Mouse (Mus musculus) neural tube, embryonic 10.5 days (tissue): ENCODE measurements at regions not wholly inside any gene's neighbourhood (a gene's known extent, or its start where the extent isn't known, plus 50 kb on each side); places are given as distances from the start of the nearest gene placed in this dataset.
A peak's percentile ranks its signal among the peaks of the same experiment; 100 is the strongest.

Experiments used
- DNase-seq: peaks from one replicate; pipeline ENCODE4 v3.0.0-alpha.2; 2017; ENCODE audit warnings: low spot score; ENCODE audit errors: extremely low spot score

DNA sequence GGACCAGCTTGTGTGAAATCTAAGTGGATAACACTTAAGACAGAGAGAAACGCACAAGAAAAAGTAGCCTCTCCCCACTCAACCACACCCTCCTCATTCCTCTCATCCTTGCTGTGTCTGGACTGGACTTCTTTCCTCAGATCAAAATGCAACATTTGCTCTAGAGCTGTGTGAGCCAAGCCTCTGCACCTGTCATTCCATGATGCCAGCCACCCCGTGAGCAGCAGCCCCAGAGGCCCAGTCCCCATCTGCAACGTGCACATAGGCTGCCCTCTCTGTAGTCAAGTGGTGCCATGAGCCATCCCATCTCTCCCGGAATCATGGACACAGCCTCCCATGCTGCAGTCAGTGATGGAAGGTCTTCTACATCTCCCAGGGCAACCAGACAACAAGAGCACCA is 55.1 kb upstream of the Gpc1 start:
- no peak for DNase-seq

DNA sequence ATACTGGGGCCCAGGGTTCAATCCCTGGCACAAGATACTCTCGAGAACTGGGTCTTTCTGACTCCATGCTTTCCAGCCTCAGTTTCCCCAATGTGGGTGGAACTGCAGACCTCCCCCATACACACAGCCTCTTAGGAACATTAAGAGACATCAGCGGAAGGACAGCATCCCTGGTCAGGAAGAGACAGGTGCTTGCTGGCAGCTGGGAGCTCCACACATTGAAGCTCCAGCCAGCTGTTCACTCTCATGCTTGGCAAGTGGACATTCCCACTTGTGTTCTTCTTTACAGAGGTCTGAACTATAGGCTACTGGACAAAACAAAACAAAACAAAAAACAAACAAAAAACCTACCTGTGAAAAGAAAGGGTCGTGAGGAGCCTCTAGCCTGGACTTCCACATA is 55.5 kb upstream of the Gpc1 start:
- DNase-seq = no peak

DNA sequence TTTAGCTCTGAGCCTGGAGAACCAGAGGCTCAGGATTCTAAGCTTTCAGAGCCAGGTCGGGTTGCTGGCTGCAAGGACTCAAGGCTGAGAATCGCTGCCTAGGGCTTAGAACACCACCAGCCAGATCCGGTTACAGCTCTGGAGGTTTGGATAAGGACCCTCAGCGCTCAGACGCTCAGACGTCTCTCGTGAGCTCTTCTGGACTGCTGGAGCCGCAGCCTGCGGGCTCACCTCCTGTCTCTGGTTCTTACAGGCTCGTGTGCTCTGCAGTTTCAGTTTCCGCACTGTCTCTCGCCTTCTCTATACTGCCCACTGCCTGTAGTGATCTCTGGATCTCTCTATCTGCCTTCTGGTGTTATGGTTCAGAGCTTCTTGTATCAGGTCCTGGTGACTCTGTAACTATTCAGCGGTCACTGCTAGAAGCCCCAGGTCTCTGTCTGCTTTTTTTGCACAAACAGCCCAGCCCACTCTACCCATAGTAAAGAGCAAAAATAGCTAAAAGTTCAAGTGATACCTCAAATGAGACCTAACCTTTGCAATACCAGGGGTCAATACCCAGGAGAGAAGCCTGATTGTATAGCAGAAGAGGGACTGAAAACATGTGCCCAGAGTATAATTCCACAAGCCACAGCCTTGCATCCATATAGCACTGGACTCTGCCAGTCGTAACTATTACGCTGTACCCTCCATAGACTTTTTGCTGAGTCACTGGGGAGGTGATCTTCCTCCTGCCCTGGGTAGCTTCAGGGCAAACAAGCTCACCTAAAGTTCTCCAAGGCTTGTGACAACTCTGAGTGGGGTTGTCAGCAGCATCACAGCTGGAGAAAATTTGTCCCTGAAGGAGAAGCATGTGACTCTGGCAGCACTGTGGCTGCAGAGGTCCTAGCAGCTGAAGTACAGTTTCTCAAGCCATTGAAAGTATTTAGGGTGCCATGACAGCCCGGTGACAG is 56.4 kb upstream of the Gpc1 start:
- peak; percentile 25 for DNase-seq

DNA sequence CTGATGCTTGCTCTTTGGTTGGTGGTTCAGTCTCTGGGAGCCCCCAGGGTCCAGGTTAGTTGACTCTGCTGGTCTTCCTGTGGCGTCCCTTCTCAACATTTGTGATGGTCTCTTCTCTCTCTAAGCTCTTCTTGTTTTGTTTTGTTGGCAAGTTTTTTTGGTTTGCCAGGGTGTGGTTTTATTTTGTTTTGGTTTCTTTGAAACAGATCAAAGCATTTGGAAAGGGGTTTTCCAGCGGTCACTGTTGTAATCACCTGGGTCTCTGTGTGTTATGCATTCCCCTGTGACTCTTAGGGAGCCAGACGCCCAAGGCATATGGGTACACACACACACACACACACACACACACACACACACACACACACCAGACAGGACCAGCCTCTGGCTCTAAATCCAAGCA is 57.4 kb upstream of the Gpc1 start:
- no peak for DNase-seq

DNA sequence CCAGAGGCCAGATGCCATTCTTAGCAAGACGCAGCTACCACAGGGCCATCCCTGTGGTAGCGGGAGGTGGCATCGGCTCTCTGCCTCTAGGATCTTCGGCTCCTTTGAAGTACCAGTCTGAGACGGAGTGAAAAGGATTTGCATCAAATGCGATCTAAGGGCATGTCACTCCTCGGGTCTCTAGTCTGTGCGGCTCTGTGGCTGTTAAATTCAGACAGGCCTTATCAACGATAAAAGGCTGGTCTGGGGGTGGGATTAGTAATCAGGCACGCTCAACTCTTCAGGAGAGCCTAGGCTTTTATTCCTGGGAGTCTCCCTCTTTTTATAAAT is 58.7 kb upstream of the Gpc1 start:
- no peak for DNase-seq

DNA sequence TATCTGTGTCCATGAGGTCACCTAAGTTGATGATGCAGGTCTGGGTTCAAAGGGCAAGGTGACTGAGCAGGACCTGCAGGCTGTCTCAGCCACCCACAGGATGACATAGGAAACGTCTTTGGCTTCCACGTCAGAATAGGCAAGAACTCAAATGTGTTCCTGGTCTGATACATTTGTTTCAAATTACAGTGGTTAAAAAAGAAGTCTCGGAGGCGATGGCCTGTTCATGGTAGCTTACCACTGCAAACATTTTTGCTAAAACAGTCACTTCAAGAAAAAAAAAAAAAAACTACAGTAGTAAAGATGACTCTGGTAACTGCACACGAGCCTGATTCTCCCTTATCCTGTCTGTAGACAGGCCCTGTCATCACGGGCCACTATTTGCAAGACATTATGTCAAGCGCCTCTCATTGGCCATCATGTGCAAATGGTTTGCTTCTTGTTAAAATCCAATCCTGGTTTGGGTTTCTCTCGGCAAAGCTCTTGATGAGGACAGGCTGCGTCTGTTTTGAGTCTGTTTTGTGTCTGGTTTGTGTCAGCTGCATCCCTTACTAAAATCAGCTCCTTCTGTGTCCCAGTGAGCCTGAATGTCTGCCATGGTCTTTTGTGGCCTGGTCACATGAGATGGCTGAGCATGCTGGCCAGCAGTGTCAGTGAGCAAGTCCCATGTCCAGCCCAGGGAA is 59.2 kb upstream of the Gpc1 start:
- DNase-seq = no peak

DNA sequence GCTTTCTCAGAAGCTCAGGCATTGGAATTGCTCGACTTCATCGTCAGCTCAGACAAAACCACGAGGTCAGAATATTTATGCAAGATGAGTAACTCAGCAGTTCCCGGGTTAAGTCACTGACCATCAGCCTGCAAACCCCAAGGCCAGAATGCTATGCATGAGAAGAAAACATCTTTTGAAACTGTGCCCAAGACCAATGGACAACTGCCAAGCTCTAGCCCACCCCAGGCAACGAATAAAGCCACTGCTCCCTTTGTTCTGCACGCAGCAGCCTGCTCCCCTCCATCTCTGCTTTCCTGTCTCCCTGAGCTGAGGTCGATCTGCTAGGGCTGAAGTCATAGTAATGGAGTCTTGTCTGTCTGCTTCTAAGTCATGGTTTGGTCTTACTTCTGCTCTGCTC is 61.7 kb upstream of the Gpc1 start:
- no peak for DNase-seq

DNA sequence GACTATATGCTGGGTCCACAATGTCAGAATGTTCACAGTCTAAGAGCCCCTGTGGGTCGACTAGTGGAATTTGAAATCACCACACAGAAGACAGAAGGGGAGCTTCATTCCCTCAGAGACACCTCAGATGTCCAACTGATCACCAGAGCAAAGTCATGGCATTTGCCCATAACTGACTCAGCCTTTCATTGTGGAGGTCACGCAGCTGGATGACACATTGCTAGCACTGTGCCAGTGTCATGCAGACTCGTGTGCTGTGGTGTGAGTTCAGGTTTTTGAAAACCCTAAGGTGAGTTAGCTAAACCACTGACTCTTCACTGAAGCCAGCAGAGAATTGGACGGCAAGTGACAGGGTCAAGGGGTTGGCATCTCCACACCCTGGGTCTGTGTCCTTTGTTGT is 62.3 kb upstream of the Gpc1 start:
- no peak for DNase-seq

DNA sequence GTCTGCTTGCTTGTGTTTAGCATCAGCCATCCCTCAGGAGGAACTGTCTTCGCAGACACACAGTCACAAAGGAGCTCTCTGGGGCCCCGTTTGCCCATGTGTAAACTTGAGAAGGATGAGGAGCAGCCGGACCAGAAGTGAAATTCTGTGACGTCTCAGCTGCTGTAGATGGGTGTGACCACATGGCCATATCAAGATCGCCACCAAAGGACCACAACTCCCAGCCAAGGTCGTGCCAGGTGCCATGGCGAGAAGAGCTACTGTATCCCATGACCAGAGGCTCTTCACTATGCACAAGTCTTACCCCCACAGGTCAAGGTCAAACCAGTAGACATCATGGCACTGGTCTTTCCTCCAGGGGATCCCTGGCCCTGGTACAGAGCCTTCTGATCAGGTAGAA is 64.9 kb upstream of the Gpc1 start:
- DNase-seq = no peak

DNA sequence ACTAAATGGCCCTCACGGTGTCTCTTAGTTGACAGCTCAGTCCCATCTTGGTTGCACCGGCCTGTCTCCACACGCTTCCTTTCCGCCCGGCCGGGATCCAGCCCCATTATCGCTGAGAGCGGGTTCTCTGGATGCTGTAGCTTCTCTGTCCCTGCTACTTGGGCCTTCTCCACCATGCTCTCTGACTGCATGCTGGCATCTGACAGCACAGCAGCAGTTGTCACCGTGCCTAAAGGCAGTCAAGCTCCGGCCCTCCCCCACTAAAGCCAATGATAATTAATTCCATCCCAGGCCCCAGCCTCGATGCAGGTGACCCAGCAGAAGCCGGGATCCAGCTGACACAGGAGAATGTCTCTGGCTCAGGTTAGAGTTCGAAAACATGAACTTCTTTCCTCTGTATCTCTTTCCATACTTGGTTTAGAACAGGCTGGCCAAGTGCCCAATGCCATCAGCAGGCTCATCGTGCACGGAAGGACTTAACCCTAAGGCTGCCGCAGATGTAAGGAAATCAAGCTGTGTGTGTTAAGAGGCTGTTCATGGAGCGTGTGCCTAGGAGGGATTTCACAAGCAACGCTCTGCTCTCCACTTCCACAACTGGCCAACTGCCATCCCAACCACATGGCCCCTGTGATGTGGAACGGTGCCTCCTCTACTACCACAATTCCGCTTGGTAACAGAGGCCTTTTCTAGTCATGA is 76.5 kb upstream of the Gpc1 start:
- no peak for DNase-seq

DNA sequence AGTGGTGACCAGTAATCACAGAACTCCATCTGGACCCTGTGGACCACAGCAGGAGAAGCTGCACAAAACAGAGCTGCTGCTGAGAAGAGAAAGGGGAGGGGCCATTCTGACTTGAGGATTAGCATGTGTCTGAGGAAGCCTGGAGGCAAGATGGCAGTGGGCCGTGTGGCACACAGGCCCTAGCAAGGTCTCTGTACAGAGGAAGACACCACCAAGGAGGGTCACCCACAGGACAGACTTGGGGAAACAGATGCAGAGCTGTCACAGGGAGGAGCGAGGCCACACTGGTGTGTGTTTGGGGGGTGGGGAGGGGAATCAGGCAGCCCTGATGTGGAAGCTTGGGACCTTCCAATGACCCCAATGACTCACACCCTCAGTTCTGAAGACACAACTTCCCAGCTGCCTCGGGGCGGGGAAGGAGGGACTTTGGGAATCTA is 79.7 kb upstream of the Gpc1 start:
- DNase-seq = no peak

DNA sequence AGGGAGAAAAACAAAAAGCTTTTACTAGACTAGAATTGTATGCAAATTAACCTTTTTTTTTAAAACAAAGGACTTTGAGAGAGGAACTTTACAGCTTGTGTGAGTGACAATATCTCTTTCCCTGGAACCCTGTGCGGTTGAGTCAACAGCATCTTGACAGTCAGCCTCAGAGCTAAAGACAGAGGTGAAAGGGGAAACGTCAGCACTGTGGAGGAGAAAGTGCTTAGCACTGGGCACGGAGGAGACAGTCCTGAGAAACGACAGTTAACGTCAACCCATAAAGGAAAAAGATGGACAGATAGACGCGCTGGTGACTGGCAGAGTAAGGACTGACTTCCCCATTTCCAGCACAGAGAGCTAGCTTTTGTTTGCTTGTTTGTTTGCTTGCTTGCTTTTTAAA is 82.0 kb upstream of the Gpc1 start:
- no peak for DNase-seq

DNA sequence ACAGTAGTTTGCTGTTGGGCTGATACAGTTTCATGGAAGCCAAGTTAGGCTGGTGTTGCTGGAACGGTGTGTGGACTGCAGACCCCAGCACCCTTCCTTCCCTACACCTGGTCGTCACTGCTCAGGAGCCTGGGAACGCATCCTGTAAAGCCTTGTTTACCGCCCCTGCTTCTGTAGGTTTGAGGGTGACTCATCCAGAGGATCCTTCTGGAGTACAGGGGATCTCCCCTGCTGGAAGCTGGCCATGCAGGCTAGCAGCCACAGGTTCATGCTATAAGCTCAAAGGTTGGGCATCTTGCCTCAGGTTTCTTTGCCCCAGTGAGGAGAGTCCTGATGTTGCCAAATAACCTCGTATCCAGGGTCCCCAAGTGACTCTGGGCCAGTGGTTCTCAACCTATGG is 86.2 kb upstream of the Gpc1 start:
- DNase-seq = no peak

DNA sequence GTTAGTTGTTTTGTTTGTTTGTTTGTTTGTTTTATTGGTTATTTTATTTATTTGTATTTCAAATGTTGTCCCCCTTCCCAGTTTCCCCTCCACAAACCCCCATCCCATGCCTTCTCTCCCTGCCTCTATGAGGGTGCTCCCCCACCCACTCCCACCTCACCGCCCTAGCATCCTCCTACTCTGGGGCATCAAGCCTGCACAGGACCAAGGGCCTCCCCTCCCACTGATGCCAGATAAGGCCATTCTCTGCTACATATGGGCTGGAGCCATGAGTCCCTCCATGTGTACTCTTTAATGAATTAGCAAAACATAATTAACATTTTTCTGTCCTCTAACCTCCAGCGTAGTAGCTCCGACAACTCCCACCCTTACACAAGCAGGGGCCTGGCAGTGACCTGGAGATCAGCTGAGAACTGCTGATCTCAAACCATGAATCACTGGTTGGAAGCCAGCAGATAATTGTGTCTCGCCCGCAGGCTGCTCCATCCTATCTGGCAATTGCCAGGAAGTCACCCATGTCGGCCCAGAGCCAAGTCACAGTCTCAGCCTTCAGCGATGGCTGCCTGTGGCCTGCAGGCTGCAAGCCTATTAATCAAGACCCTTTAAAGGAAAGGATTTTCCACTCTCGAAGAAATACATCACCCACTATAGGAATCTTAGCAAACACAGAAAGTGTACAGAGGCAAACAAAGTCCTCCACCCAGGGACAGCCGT is 86.8 kb upstream of the Gpc1 start:
- no peak for DNase-seq

DNA sequence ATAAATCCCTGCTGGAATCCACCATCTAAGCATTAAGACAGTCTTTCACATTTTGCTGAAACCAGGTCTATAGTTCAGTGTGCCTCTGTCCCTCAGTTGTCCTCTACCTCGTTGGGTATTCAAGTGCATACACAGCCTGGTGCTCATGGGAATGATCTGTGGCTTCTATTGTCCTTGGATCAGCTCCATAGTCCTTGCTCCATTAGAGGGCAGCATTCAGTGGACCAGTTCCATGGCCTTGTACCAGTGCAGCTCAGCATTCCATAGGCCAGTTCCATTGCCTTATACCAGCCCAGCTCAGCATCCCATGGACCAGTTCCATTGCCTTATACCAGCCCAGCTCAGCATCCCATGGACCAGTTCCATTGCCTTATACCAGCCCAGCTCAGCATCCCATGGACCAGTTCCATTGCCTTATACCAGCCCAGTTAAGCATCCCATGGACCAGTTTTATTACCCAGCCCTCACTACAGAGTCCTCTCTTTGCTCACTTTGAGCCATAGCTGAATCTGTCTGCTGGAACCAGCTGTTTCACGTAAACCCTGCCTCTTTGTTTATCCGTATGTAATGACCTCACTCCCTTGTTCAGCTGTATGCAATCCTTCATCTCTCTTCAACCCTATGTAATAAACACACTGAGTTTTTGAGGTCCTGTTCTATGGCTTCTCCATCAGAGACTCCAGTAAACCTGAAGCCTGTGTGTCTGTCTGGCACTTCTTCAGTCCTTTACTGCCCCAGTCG is 88.4 kb upstream of the Gpc1 start:
- no peak for DNase-seq

DNA sequence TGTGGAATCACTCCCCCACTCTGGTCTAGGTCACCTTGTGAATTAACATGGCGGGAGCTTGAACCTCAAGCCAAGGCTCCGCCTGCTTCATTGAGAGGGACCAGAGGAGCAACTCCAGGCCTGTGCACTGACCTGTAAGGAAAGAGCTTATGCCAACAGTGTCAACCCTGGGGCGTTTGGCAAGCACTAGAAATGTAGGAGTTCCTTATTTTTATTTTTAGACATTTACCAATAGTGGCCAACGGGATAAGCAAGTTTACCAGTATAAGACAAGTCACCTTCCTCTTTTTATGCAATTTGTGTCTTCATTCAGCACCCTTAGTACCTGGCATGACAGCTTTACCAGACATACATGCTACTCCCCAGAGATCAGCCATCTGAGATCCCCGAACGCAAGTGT is 89.1 kb upstream of the Gpc1 start:
- DNase-seq = no peak

DNA sequence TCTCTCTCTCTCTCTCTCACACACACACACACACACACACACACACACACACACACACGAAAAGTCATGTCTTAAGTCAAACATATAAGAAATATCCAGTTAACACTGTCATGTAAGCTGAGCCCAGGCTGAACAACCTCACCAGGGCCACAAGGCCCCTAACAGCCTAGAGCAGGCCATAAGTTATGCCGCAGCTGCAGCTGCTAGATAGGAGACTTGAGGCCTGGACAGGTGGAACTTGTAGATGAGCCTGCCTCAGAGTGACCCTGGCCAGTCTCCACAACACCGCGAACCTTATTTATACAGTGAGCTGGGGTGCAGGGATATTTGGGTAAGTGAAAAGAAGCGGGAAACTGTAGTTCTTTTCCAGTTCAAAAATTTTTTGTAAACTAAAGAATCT is 90.4 kb upstream of the Gpc1 start:
- DNase-seq = no peak

DNA sequence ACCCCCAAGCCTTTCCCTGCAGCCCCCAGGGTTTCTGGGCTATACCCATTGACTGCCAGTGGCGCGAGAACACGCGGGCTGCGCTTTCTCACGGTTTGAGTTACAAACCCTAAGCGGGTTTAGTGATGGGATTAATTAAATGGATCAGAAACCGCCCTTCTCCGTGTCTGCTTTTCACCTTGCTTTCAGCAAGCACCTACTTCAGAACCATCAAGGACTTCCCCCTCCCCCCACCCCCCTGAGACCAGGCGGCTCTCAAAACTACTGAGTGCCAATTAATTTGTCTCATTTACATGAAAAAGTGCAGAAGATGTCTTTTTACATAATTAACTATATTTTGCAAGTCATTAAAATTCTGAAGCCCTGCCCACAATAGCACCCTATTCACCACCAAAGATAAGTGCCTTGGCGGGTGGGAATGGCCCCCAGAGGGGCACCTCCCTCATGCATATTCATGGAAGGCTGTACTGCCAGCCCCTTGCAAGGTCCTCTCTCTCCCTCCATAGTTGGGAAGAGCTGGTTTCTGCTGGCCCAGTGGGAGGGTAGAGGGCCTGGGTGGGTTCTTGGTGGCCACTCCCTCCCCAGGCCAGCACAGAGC is 89.1 kb upstream of the Otos start:
- no peak for DNase-seq

DNA sequence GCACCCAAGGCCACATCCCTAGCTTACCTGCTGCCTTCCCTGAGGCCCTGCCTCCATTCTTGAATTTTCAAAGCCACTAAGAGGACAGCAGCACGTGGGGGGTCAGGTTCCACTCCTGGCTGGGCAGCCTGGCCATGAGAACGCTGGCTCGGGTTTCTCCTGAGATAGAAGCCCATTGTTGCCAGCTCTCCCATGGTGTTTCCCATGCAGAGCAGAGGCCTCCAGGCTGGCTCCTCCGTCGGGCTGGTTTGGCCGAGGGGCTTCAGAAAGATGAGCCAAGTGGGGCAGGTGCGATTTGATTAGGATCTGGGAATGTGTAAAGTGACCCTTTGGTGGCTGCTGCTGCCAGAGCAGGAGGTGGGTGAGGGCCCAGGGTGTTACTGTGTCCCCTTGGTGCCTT is 87.8 kb upstream of the Otos start:
- DNase-seq = no peak

DNA sequence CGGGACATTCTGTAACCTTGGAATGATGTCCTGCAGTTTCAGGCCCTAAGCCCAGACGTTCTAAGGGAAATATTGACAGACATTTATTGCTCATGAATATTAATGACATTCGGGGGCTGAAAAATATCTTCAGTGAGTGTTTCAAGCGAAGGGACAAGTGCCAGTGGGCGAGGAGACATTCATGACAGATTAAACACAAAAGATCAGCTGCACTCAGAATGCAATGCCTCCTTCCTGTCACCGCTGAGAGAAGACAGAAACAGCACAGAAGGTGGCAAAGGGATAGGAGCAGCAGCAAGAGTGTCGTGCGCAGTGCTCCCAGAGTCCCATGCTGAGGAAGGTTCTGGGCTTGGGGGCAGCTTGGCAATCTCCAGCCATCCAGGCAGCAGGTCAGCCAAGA is 85.1 kb upstream of the Otos start:
- DNase-seq = no peak
